Mouse (Mus musculus) intestine, embryonic 16.5 days (tissue): Measurements from ENCODE around the gene Rhot2. TPM values are rescaled to one million over a fixed set of nuclear protein-coding genes. Genes with fewer than 3 reads are reported as not detected.
A peak's percentile ranks its signal among the peaks of the same experiment; 100 is the strongest.

Experiments used
- ATAC-seq: fragments of 200-750 bp; cut with Nextera tagmentation; 2 replicates; pipeline ENCODE4 v1.8.0; 2017; ENCODE audit warnings: moderate TSS enrichment, moderate library complexity
- H3K27ac ChIP-seq: fragments of 300-500 bp; sonication (generic); 2 replicates; pipeline ENCODE4 v1.5.1; 2014; ENCODE audit warnings: mild to moderate bottlenecking, low read length
- H3K27me3 ChIP-seq: fragments of 300-500 bp; sonication (generic); replicated peaks from 2 replicates; pipeline ENCODE4 v1.6.1; 2014; ENCODE audit warnings: low read length, control low read depth, mixed read lengths; ENCODE audit not compliant: control insufficient read depth, insufficient read depth
- H3K36me3 ChIP-seq: fragments of 300-500 bp; sonication (generic); 2 replicates; pipeline ENCODE4 v1.6.1; 2014; ENCODE audit warnings: low read length, control low read depth; ENCODE audit not compliant: control insufficient read depth, insufficient read depth
- H3K4me1 ChIP-seq: fragments of 300-500 bp; sonication (generic); 2 replicates; pipeline ENCODE4 v1.6.1; 2014; ENCODE audit warnings: low read length, control low read depth, mixed read lengths; ENCODE audit not compliant: control insufficient read depth, insufficient read depth
- H3K4me2 ChIP-seq: fragments of 300-500 bp; sonication (generic); 2 replicates; pipeline ENCODE4 v1.6.1; 2014; ENCODE audit warnings: low read depth, low read length, control low read depth
- H3K4me3 ChIP-seq: fragments of 300-500 bp; sonication (generic); 2 replicates; pipeline ENCODE4 v1.5.1; 2014; ENCODE audit warnings: mild to moderate bottlenecking, low read length
- H3K9ac ChIP-seq: fragments of 300-500 bp; sonication (generic); 2 replicates; pipeline ENCODE4 v1.6.1; 2014; ENCODE audit warnings: low read depth, low read length
- H3K9me3 ChIP-seq: fragments of 300-500 bp; sonication (generic); 2 replicates; pipeline ENCODE4 v1.6.1; 2016; ENCODE audit warnings: low read length, control low read depth; ENCODE audit not compliant: control insufficient read depth
- WGBS: fragments of 180-500 bp; shearing (Covaris S2); extraction: QIAGEN DNeasy Blood & Tissue Kit; methylation state at CpG from one replicate; pipeline ENCODE4 v1.1.7; 2014; 5-methylcytosine and 5-hydroxymethylcytosine counted together
- polyA plus RNA-seq: library from polyadenylated mRNA; unstranded; fragments of >200 nt; fragmentation: Nextera tagmentation; extraction: Ambion mirVana; gene quantifications from 2 replicates; pipeline ENCODE4 v1.2.1, GENCODE M21; 2015

The Rhot2 gene
- polyA plus RNA-seq, 1 experiment from 2014 or later: 23.2 TPM

- WGBS: 2% methylated on average over 65 of the region's 65 CpGs
- Histone ChIP-seq H3K4me1 (peaks cover 24% of the 10 kb centered on the region), H3K27ac (peak within 1 kb of the TSS; percentile 78), H3K4me2 (peak within 1 kb of the TSS; percentile 96), H3K27me3 (no peaks in the 10 kb centered on the region), H3K36me3 (no peaks in the 10 kb centered on the region), H3K4me3 (peak within 1 kb of the TSS; percentile 75), H3K9ac (peak within 1 kb of the TSS; percentile 86), H3K9me3 (no peaks in the 10 kb centered on the region)
- ATAC-seq: peak; percentile 92
These were observed 16.4 kb upstream of the Rhot2 start, which contains the start of gene Wdr90 for GRCm38 (mm10) chr17:25860832-25861703. Gene Wdr90, minus strand, starts transcription at chr17:25861501.

- Histone ChIP-seq H3K36me3 (no peaks in the 10 kb centered on the region), H3K27ac (no peak overlapping the region), H3K4me1 (peaks cover 21% of the 10 kb centered on the region), H3K9ac (peak overlapping the region; percentile 86), H3K4me2 (0 out of 2 replicates have a peak overlapping the region, but pooled peaks have one; percentile 96), H3K9me3 (no peaks in the 10 kb centered on the region), H3K4me3 (0 out of 2 replicates have a peak overlapping the region, but pooled peaks have one; percentile 75), H3K27me3 (no peaks in the 10 kb centered on the region)
- WGBS: 87% methylated on average over 6 of the region's 6 CpGs
- no peak for ATAC-seq
These were observed 15.6 kb upstream of the Rhot2 start for GRCm38 (mm10) chr17:25860229-25860628.

- H3K27me3 ChIP-seq: no peaks in the 10 kb centered on the region
- peak; percentile 57 for ATAC-seq
- peaks cover 19% of the 10 kb centered on the region; the same call in 1 of the 2 replicates for H3K36me3 ChIP-seq
- H3K9me3 ChIP-seq: no peaks in the 10 kb centered on the region
- H3K4me3 ChIP-seq: peak overlapping the region; percentile 85
- 2% methylated on average over 38 of the region's 38 CpGs for WGBS
- H3K27ac ChIP-seq: peak overlapping the region; percentile 86
- H3K4me1 ChIP-seq: peaks cover 13% of the 10 kb centered on the region
- peak overlapping the region; percentile 79 for H3K4me2 ChIP-seq
- peak overlapping the region; percentile 93 for H3K9ac ChIP-seq
These were observed 835 bp downstream of the Rhot2 start for GRCm38 (mm10) chr17:25843636-25844395.

GRCm38 (mm10) chr17:25843122-25843521 is 1.5 kb downstream of the Rhot2 start:
- Histone ChIP-seq H3K27me3 (no peaks in the 10 kb centered on the region), H3K9me3 (no peaks in the 10 kb centered on the region), H3K4me1 (peaks cover 13% of the 10 kb centered on the region), H3K4me2 (peak overlapping the region; percentile 79), H3K4me3 (peak overlapping the region; percentile 85), H3K36me3 (peaks cover 19% of the 10 kb centered on the region; the same call in 1 of the 2 replicates), H3K9ac (peak overlapping the region; percentile 93), H3K27ac (no peak overlapping the region)
- no peak for ATAC-seq
- 92% methylated on average over 4 of the region's 4 CpGs for WGBS

GRCm38 (mm10) chr17:25842509-25842908 is 2.1 kb downstream of the Rhot2 start:
- Histone ChIP-seq H3K4me2 (no peak overlapping the region), H3K36me3 (peaks cover 19% of the 10 kb centered on the region; the same call in 1 of the 2 replicates), H3K4me1 (peaks cover 15% of the 10 kb centered on the region), H3K9me3 (no peaks in the 10 kb centered on the region), H3K27me3 (no peaks in the 10 kb centered on the region), H3K27ac (no peak overlapping the region), H3K4me3 (no peak overlapping the region), H3K9ac (no peak overlapping the region)
- WGBS: 85% methylated on average over 3 of the region's 3 CpGs
- ATAC-seq: no peak

GRCm38 (mm10) chr17:25841117-25841880 is 3.4 kb downstream of the Rhot2 start, which contains the start of gene Gm20683:
Gene Gm20683, minus strand, starts transcription at chr17:25841763.
- ATAC-seq: no peak
- Histone ChIP-seq H3K4me2 (no peak within 1 kb of the TSS), H3K36me3 (peaks cover 19% of the 10 kb centered on the region; the same call in 1 of the 2 replicates)

GRCm38 (mm10) chr17:25840519-25840918 is 4.1 kb downstream of the Rhot2 start:
- Histone ChIP-seq H3K4me1 (peaks cover 35% of the 10 kb centered on the region), H3K27me3 (no peaks in the 10 kb centered on the region), H3K4me2 (no peak overlapping the region), H3K4me3 (no peak overlapping the region), H3K36me3 (peaks cover 19% of the 10 kb centered on the region; the same call in 1 of the 2 replicates), H3K9me3 (no peaks in the 10 kb centered on the region), H3K27ac (no peak overlapping the region), H3K9ac (no peak overlapping the region)
- WGBS: 94% methylated on average over 6 of the region's 6 CpGs
- ATAC-seq: no peak

More at GRCm38 (mm10) chr17:25841117-25841880, 3.4 kb downstream of the Rhot2 start, which contains the start of gene Gm20683:
- Histone ChIP-seq H3K4me1 (peaks cover 27% of the 10 kb centered on the region), H3K9me3 (no peaks in the 10 kb centered on the region), H3K27ac (no peak within 1 kb of the TSS), H3K9ac (no peak within 1 kb of the TSS), H3K27me3 (no peaks in the 10 kb centered on the region), H3K4me3 (no peak within 1 kb of the TSS)
- 94% methylated on average over 22 of the region's 22 CpGs for WGBS

GRCm38 (mm10) chr17:25839455-25840235 is 5.0 kb downstream of the Rhot2 start:
- peaks cover 40% of the 10 kb centered on the region for H3K4me1 ChIP-seq
- no peaks in the 10 kb centered on the region for H3K27me3 ChIP-seq
- peak overlapping the region; percentile 60 for H3K27ac ChIP-seq
- no peaks in the 10 kb centered on the region for H3K9me3 ChIP-seq
- peak; percentile 56 for ATAC-seq
- peak overlapping the region; percentile 2; the same call in 1 of the 2 replicates for H3K9ac ChIP-seq
- no peak overlapping the region for H3K4me3 ChIP-seq
- H3K4me2 ChIP-seq: peak overlapping the region; percentile 18; the same call in 1 of the 2 replicates
- WGBS: 77% methylated on average over 14 of the region's 14 CpGs
- peaks cover 19% of the 10 kb centered on the region; the same call in 1 of the 2 replicates for H3K36me3 ChIP-seq
